Mouse (Mus musculus) small intestine, adult 2 months (tissue): ENCODE data around the gene Ltbp4.

Experiments
- CTCF ChIP-seq: fragments of 200-500 bp; IDR thresholded peaks from 2 replicates; pipeline ENCODE4 v1.5.1; 2012; ENCODE audit warnings: low read depth, mild to moderate bottlenecking, control low read depth, inconsistent platforms, low read length, moderate library complexity, mixed read lengths; ENCODE audit not compliant: insufficient replicate concordance, insufficient read length; ENCODE audit errors: extremely low read depth
- POLR2A ChIP-seq: fragments of 200-500 bp; IDR thresholded peaks from 2 replicates; pipeline ENCODE4 v1.6.1; 2012; ENCODE audit warnings: low read depth, mild to moderate bottlenecking, control low read depth, inconsistent platforms, low read length, moderate library complexity

GRCm38 (mm10) chr7:27298033-27298610, 39.4 kb downstream of the Ltbp4 start:
- TF ChIP-seq CTCF (no peak), POLR2A (no peak)
